Mouse (Mus musculus): ENCODE measurements around the gene Mrpl1.

The Mrpl1 gene

GRCm38 (mm10) chr5:96208543-96208942 lies 750 bp upstream of the Mrpl1 start:
- DNase-seq: no peak

GRCm38 (mm10) chr5:96209916-96210583 lies 757 bp downstream of the Mrpl1 start:
- peak; percentile 93 for DNase-seq

DNA sequence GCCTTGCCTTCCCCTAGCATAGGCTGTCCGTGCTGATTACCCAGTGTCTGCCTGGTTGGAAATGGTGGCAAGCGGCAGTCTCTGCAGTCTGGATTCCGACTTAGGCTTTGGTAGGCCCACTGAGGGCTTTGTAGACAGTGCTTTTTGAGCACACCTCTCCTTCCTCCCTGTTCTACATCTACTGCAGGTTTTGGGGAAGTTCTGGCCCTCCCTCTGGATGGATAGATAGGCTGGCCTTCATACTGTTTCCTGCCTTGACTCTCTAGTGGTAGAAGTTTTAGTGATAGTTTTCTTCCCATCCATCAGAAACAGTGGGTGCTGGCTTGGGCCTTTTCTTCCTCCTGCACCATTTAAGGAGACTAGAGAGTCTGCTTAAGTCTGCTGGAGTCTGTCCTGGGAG lies 9.4 kb downstream of the Mrpl1 start:
- no peak for DNase-seq

- no peak for DNase-seq
Measured at GRCm38 (mm10) chr5:96219512-96219911, 10.2 kb downstream of the Mrpl1 start.

GRCm38 (mm10) chr5:96221298-96221697 lies 12.0 kb downstream of the Mrpl1 start:
- no peak for DNase-seq

DNA sequence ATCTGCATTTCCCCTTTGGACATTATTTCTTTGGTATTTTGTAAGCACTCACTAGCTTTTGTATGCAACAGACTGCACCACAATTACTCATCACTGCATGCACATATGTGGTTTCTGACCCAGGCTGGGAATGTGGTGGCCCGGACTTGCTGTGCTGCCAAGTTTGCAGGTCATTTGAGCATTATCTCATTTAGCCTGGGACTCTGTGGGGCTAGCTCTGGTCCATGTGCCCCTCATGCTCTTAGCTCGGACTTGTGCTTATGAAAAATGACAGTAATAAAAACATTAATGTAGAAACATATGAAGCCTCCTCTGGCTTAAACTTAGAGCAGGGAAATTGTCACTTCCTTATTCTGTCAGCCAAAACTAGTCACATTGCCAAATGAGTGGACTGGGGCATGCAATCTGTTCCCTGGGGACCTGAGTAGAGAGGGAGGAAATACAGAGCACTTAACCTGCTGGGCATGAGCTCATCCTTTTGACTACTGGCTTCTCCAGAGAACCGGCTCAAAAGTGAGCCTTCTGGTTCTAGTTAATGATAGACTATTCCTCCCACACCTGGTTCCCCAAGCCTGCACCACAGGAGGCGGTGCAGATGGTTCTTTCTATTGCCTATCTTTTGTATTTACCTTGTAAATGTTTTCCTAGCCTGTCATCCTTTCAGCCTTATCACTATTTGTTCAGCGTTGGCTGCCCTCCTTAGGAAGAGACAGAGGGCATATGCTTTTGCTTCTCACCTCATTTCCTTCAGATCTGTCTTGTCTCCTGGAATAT lies 12.7 kb downstream of the Mrpl1 start:
- peak; percentile 45 for DNase-seq

- DNase-seq: no peak
Measured at GRCm38 (mm10) chr5:96222964-96223363, 13.7 kb downstream of the Mrpl1 start.

DNA sequence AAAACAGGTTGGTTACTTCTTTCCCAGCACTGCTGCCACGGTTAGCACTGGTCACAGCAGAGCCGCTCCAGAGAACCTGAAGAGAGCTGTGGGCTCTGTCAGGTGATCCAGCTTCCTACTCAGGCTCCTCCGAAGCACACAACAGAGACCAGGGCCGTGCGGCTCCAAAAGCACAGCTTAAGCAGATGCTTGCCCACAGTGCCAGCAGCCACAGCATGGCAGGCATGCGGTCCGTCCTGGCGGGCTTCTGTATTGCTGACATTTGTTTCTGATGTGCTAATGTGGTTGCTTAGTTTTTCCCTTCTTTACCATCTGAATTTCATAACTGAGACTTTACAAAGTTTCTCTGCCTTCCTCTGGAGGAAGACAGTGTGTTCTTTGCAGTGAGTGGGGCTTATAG lies 17.2 kb downstream of the Mrpl1 start:
- DNase-seq: no peak

DNA sequence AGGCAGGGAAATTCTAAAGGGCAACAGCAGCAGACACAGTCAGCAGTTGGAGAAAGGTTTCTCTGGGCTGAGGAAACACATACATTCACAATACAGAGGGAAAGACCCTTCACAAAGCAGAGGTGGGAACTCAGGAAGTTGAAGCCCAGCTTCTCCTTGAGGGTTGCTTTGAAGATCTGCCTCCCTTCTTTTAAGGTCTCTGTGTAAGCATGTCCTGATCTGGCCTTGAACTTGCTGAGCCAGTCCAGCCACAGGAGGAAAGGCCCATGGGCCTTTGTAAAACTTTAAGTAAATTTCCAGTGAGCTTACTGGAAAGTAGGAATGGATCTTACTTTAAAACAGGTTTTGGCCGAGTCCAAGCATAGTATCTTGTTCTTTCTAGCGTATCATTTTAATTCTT lies 19.7 kb downstream of the Mrpl1 start:
- no peak for DNase-seq

DNA sequence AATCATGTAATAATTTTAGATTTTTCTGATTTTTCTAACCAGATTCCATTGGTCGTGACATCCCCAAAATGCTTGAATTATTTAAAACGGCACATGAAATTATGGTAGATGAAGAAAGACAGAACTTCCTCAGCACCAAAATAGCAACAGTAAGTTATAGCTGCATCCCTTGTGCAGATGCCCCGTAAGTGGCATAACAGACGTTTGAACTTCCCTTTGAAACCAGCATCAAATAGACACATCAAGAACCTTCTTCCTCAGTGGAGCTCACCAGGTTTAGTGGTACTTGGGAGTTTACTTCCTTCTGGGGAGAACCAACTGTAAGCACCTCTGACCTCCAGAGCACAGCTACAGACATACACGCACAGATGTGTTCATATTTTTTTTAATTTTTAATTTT lies 29.5 kb downstream of the Mrpl1 start:
- DNase-seq: no peak

DNA sequence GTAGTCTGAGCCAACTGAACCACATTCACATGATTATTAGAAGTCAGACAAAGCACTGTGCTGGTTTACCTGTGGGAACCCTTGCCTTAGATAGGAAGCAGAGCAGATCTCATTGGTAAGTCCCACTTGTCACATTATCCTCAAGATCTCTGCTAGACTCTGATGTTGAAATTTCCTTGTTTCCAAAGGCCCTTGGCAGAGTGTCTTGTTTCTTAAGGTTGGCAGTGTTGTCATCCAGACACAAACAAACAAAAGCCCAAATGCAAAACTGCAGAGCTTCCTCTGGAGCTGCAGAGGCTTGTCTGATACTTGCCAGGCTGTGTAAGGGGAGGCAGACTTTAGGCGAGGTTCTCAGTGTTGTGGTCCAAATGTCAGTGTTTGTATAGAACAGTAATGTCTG lies 31.6 kb downstream of the Mrpl1 start:
- no peak for DNase-seq

DNA sequence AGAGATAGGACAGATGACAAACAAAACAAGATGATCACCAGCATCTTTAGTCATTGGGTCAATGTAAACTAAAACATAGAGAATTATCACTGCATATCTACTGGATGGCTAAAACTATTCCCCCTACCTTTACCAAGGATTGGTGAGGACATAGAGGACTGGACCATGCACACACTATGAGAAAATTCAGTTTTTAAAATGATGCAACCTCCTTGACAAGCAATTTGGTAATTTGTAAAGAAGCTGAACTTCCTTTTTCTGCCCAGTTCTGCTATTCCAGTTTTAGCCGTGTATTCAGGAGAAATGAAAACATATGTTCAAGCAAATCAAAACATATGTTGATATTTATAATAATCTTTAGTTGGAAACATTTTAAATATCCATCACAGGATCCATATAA lies 35.2 kb downstream of the Mrpl1 start:
- DNase-seq: no peak

GRCm38 (mm10) chr5:96253995-96254394 lies 44.7 kb downstream of the Mrpl1 start:
- DNase-seq: no peak

DNA sequence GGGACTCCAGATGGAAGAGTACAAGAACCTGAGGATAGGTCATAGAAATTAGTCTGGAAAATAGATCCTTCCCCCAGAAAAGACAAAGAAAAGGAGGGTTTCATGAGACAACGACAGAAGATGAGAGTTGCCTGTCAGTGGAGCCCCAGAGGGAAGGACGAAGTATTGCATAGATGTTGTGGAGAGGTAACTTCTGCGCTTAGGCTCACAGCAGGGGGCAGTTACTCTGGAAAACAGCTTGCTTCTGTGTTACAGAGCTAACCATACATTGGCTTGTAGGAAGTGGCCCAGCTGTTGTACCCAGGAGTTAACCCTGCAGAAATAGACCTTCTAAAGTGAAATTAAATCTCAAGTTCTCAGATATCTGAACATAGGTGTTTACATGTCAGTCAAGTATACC lies 45.9 kb downstream of the Mrpl1 start:
- DNase-seq: no peak

DNA sequence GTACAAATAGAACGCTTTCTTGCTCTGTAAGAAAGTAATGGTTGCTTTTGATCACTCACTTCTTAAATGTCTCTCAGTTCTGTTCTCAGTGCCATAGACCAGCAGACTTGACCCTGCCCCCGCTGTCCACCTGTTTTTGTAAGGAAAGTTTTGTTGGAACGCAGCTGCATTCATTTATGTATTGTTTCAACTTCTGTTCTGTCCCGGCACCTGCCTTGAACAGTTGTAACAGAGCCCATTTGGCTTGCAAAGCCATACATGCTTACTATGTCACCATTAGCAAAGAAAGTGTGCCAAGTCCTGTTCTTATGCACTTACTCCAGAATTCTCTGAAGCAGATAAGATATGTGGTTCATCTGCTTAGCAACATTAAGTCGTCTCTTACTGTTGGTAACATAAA lies 48.9 kb downstream of the Mrpl1 start:
- DNase-seq: no peak

DNA sequence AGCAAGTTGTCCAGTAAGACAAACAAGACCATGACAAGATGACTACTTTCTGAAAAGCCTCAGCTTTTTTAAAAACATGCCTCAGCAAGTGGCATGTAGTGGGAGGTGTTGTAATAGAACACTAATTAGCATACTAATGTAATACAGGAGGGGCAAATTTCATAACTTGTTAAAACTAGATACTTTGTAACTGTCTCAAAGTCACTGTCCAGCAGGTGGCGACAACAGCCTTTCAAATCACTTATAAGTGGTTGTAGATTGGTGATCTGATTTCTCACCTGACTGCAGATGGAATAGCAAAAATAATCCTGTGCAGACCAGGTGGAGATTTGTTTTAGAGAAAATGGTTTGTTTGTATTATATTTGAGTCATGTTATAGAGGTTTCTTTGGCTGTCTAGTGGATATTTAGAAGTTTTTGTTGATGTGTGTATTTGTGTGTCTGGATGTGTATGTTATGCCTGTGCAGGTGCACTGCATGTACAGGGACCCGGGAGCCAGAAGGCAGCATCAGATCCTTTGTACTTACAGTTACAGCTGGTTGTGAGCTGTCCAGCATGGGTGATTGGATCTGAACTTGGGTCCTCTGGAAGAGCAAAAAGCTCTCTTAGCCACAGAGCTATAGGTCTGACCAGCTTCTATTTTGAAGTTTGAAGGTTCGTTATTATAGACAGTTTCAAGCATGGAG lies 57.9 kb downstream of the Mrpl1 start:
- peak; percentile 78 for DNase-seq

DNA sequence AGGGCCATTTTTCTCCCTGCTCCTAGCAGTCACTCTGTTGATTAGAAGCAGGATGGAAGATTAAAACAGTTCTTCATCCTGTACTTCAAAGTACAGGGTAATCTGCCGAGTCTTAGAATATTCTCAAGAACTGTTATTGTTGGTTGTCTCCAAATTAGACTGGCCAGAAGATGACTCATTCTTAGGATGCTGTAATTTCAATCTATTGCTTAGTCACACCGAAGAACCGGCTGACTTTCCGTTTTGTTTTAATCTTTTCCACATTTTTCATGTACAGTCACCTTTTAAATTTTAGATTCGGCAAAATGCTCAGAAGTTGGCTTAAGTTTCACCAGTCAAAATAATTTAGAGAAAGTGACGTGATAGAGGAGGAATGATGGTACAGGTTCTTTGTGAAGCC lies 61.8 kb downstream of the Mrpl1 start:
- DNase-seq: no peak

DNA sequence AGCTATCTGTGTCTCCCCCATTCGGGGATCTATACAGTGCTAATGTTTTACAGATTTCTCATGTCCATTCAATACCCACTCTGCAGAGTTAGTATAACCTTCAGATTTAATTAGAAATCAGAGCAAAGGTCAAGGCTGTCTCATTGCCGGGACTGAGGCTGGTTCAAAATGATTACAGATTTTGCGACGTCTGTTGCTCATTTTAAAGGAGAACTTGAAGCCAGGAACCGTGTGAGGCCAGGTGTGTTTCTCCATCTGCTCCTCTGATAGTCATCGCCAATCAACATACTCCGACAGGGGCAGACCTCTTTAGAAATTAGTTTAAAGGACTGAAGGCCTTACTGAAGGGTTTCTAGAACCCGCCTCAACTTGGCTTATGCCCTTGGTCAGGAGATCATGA lies 96.5 kb downstream of the Mrpl1 start:
- no peak for DNase-seq

- no peak for DNase-seq
Measured at GRCm38 (mm10) chr5:96306271-96306670, 97.0 kb downstream of the Mrpl1 start.

DNA sequence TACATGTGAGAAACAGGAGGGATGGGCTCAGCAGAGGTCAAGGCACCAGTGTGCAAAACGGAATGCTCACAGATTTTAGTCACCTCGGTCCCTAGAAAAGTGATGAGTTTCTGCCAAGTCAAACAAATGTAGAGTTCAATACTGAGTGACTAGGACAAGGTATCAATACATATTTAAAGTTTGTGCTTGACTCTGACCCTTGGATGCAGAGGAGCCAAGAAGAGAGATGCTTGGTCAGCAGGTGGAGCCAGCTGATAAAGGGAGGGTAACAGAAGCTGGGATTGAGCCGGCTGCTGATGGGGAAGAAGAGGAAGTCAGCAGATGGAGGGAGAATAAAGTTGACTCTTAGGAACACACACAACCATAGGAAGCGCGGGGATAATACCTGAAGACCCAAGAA lies 97.5 kb downstream of the Mrpl1 start:
- no peak for DNase-seq

GRCm38 (mm10) chr5:96308086-96308485 lies 98.8 kb downstream of the Mrpl1 start:
- no peak for DNase-seq

GRCm38 (mm10) chr5:96308645-96309044 lies 99.4 kb downstream of the Mrpl1 start:
- no peak for DNase-seq

GRCm38 (mm10) chr5:96309566-96309965 lies 100.3 kb downstream of the Mrpl1 start:
- DNase-seq: no peak

GRCm38 (mm10) chr5:96311677-96312076 lies 102.4 kb downstream of the Mrpl1 start:
- DNase-seq: no peak
